Mouse (Mus musculus): Measurements from ENCODE around the gene Aacs.

GRCm38 (mm10) chr5:125534611-125535324, 59.2 kb downstream of the Aacs start:
- TF ChIP-seq KAT2A (IDR thresholded peaks at IDR 0.05; ENCODE audit: insufficient replicate concordance, low read length) (no peak), TCF12 (IDR thresholded peaks at IDR 0.05; ENCODE audit: low read depth, low read length) (no peak)
